Mouse (Mus musculus) lung, postnatal 36 days (tissue): ENCODE measurements at regions not wholly inside any gene's neighbourhood (a gene's known extent, or its start where the extent isn't known, plus 50 kb on each side); places are given as distances from the start of the nearest gene placed in this dataset.

ENCODE experiments used
- DNase-seq: peaks from one replicate; pipeline ENCODE4 v3.0.0; 2022; ENCODE audit warnings: mixed read lengths

- DNase-seq, result peak; percentile 56
These were observed 145.1 kb downstream of the Foxo1 start for GRCm38 (mm10) chr3:52413187-52413746.

- DNase-seq, result no peak
These were observed 143.2 kb downstream of the Foxo1 start for GRCm38 (mm10) chr3:52411356-52411755.

- DNase-seq, result no peak
These were observed 141.3 kb downstream of the Foxo1 start for GRCm38 (mm10) chr3:52409465-52409864.

- DNase-seq, result no peak
These were observed 138.7 kb downstream of the Foxo1 start for GRCm38 (mm10) chr3:52406778-52407318.

GRCm38 (mm10) chr3:52404636-52405035 is 136.5 kb downstream of the Foxo1 start:
- peak; percentile 65 for DNase-seq

GRCm38 (mm10) chr3:52403032-52403431 is 134.9 kb downstream of the Foxo1 start:
- DNase-seq, result no peak
